Mouse (Mus musculus): Measurements from ENCODE around the gene Stx8. TPM values are rescaled to one million over a fixed set of nuclear protein-coding genes. Genes with fewer than 3 reads are reported as not detected.

Stx8 gene
- polyA plus RNA-seq, 1 experiment from 2014 or later, result 58.2 TPM

GRCm38 (mm10) chr11:68035303-68035891, 69.4 kb downstream of the Stx8 start:
- Histone ChIP-seq H3K27ac (ENCODE audit: poor library complexity, severe bottlenecking) (no peak overlapping the region), H3K36me3 (no peaks in the 10 kb centered on the region), H3K9ac (no peak overlapping the region), H3K4me2 (no peak overlapping the region), H3K27me3 (replicated peaks) (no peaks in the 10 kb centered on the region), H3K4me3 (no peak overlapping the region), H3K9me3 (replicated peaks) (no peaks in the 10 kb centered on the region), H3K4me1 (replicated peaks) (0 out of 2 replicates have a peak, but pooled peaks cover 5% of the 10 kb centered on the region)
- WGBS, result 84% methylated on average over 4 of the region's 4 CpGs
- no peak for ATAC-seq (ENCODE audit: insufficient number of reproducible peaks, low FRiP score)

- Histone ChIP-seq H3K4me2 (no peak overlapping the region), H3K9me3 (replicated peaks) (no peaks in the 10 kb centered on the region), H3K4me3 (no peak overlapping the region), H3K27ac (ENCODE audit: poor library complexity, severe bottlenecking) (no peak overlapping the region), H3K4me1 (replicated peaks) (no peaks in the 10 kb centered on the region), H3K27me3 (replicated peaks) (no peaks in the 10 kb centered on the region), H3K36me3 (no peaks in the 10 kb centered on the region), H3K9ac (no peak overlapping the region)
- 74% methylated on average over 20 of the region's 20 CpGs for WGBS
- no peak for ATAC-seq (ENCODE audit: insufficient number of reproducible peaks, low FRiP score)
Measured at GRCm38 (mm10) chr11:68036133-68036959, 70.4 kb downstream of the Stx8 start.

- no peak overlapping the region for H3K4me2 ChIP-seq
- no peak overlapping the region for H3K4me3 ChIP-seq
- WGBS, result 78% methylated on average over 9 of the region's 9 CpGs
- no peaks in the 10 kb centered on the region for H3K36me3 ChIP-seq
- no peaks in the 10 kb centered on the region for H3K4me1 ChIP-seq (replicated peaks)
- ATAC-seq (ENCODE audit: insufficient number of reproducible peaks, low FRiP score), result no peak
- H3K9ac ChIP-seq, result no peak overlapping the region
- no peaks in the 10 kb centered on the region for H3K9me3 ChIP-seq (replicated peaks)
- H3K27ac ChIP-seq (ENCODE audit: poor library complexity, severe bottlenecking), result no peak overlapping the region
- H3K27me3 ChIP-seq (replicated peaks), result no peaks in the 10 kb centered on the region
Measured at GRCm38 (mm10) chr11:68037093-68037492, 71.1 kb downstream of the Stx8 start.

- H3K9me3 ChIP-seq (replicated peaks), result no peaks in the 10 kb centered on the region
- H3K27me3 ChIP-seq (replicated peaks), result no peaks in the 10 kb centered on the region
- no peak overlapping the region for H3K4me3 ChIP-seq
- ATAC-seq (ENCODE audit: insufficient number of reproducible peaks, low FRiP score), result no peak
- H3K4me2 ChIP-seq, result no peak overlapping the region
- no peaks in the 10 kb centered on the region for H3K4me1 ChIP-seq (replicated peaks)
- H3K36me3 ChIP-seq, result no peaks in the 10 kb centered on the region
- no peak overlapping the region for H3K27ac ChIP-seq (ENCODE audit: poor library complexity, severe bottlenecking)
- H3K9ac ChIP-seq, result no peak overlapping the region
- 73% methylated on average over 2 of the region's 2 CpGs for WGBS
Measured at GRCm38 (mm10) chr11:68038101-68038500, 72.1 kb downstream of the Stx8 start.

GRCm38 (mm10) chr11:68044181-68044580, 78.2 kb downstream of the Stx8 start:
- no peak overlapping the region for H3K4me3 ChIP-seq
- no peak for ATAC-seq (ENCODE audit: insufficient number of reproducible peaks, low FRiP score)
- H3K9me3 ChIP-seq (replicated peaks), result no peaks in the 10 kb centered on the region
- no peaks in the 10 kb centered on the region for H3K36me3 ChIP-seq
- H3K4me2 ChIP-seq, result no peak overlapping the region
- 42% methylated on average over 11 of the region's 11 CpGs for WGBS
- no peak overlapping the region for H3K27ac ChIP-seq (ENCODE audit: poor library complexity, severe bottlenecking)
- H3K9ac ChIP-seq, result no peak overlapping the region
- H3K4me1 ChIP-seq (replicated peaks), result peaks cover 15% of the 10 kb centered on the region
- no peaks in the 10 kb centered on the region for H3K27me3 ChIP-seq (replicated peaks)

- Histone ChIP-seq H3K27ac (ENCODE audit: poor library complexity, severe bottlenecking) (no peak overlapping the region), H3K9me3 (replicated peaks) (no peaks in the 10 kb centered on the region), H3K9ac (no peak overlapping the region), H3K27me3 (replicated peaks) (no peaks in the 10 kb centered on the region), H3K4me1 (replicated peaks) (peaks cover 15% of the 10 kb centered on the region), H3K36me3 (no peaks in the 10 kb centered on the region), H3K4me3 (no peak overlapping the region), H3K4me2 (no peak overlapping the region)
- ATAC-seq (ENCODE audit: insufficient number of reproducible peaks, low FRiP score), result no peak
- 58% methylated on average over 3 of the region's 3 CpGs for WGBS
Measured at GRCm38 (mm10) chr11:68046916-68047315, 80.9 kb downstream of the Stx8 start.

- no peak for ATAC-seq (ENCODE audit: insufficient number of reproducible peaks, low FRiP score)
- H3K27me3 ChIP-seq (replicated peaks), result no peaks in the 10 kb centered on the region
- H3K9me3 ChIP-seq (replicated peaks), result no peaks in the 10 kb centered on the region
- H3K4me3 ChIP-seq, result no peak overlapping the region
- 84% methylated on average over 17 of the region's 17 CpGs for WGBS
- no peak overlapping the region for H3K4me2 ChIP-seq
- H3K27ac ChIP-seq (ENCODE audit: poor library complexity, severe bottlenecking), result no peak overlapping the region
- peaks cover 3% of the 10 kb centered on the region for H3K4me1 ChIP-seq (replicated peaks)
- H3K9ac ChIP-seq, result no peak overlapping the region
- no peaks in the 10 kb centered on the region for H3K36me3 ChIP-seq
Measured at GRCm38 (mm10) chr11:68049261-68050165, 83.5 kb downstream of the Stx8 start.

- Histone ChIP-seq H3K27ac (ENCODE audit: poor library complexity, severe bottlenecking) (no peak overlapping the region), H3K9ac (no peak overlapping the region), H3K4me2 (no peak overlapping the region), H3K27me3 (replicated peaks) (no peaks in the 10 kb centered on the region), H3K36me3 (no peaks in the 10 kb centered on the region), H3K4me1 (replicated peaks) (no peaks in the 10 kb centered on the region), H3K9me3 (replicated peaks) (no peaks in the 10 kb centered on the region), H3K4me3 (no peak overlapping the region)
- ATAC-seq (ENCODE audit: insufficient number of reproducible peaks, low FRiP score), result no peak
- WGBS, result 64% methylated on average over 12 of the region's 12 CpGs
Measured at GRCm38 (mm10) chr11:68050725-68051124, 84.7 kb downstream of the Stx8 start.

GRCm38 (mm10) chr11:68051305-68051704, 85.3 kb downstream of the Stx8 start:
- WGBS, result 89% methylated on average over 4 of the region's 4 CpGs
- no peaks in the 10 kb centered on the region for H3K27me3 ChIP-seq (replicated peaks)
- H3K36me3 ChIP-seq, result no peaks in the 10 kb centered on the region

GRCm38 (mm10) chr11:68058466-68059201, 92.6 kb downstream of the Stx8 start:
- no peak overlapping the region for H3K9ac ChIP-seq
- peaks cover 10% of the 10 kb centered on the region for H3K4me1 ChIP-seq (replicated peaks)
- H3K9me3 ChIP-seq (replicated peaks), result no peaks in the 10 kb centered on the region
- H3K27me3 ChIP-seq (replicated peaks), result no peaks in the 10 kb centered on the region
- H3K4me3 ChIP-seq, result no peak overlapping the region
- 59% methylated on average over 5 of the region's 5 CpGs for WGBS
- no peak overlapping the region for H3K4me2 ChIP-seq
- ATAC-seq (ENCODE audit: insufficient number of reproducible peaks, low FRiP score), result no peak
- H3K27ac ChIP-seq (ENCODE audit: poor library complexity, severe bottlenecking), result no peak overlapping the region
- H3K36me3 ChIP-seq, result no peaks in the 10 kb centered on the region

More at GRCm38 (mm10) chr11:68051305-68051704, 85.3 kb downstream of the Stx8 start:
- Histone ChIP-seq H3K9me3 (replicated peaks) (no peaks in the 10 kb centered on the region), H3K9ac (no peak overlapping the region), H3K4me2 (no peak overlapping the region), H3K4me1 (replicated peaks) (0 out of 2 replicates have a peak, but pooled peaks cover 2% of the 10 kb centered on the region), H3K27ac (ENCODE audit: poor library complexity, severe bottlenecking) (no peak overlapping the region), H3K4me3 (no peak overlapping the region)
- ATAC-seq (ENCODE audit: insufficient number of reproducible peaks, low FRiP score), result no peak
